Mouse (Mus musculus) left cerebral cortex, postnatal 25 days (tissue): ENCODE measurements around the gene Kank1. TPM values are rescaled to one million over a fixed set of nuclear protein-coding genes. Genes with fewer than 3 reads are reported as not detected.

ENCODE experiments used
- DNase-seq, 2 experiments: peaks; one replicate each; pipeline ENCODE4 v3.0.0; 2022; ENCODE audit warnings: low spot score in 2 of 2, mixed read lengths in 1 of 2
- intact Hi-C: fragments of 180-260 bp; cut with DNase I; formaldehyde crosslinking; loops from one replicate; pipeline ENCODE4 v1.15.1; 2025
- total RNA-seq, 2 experiments: library from RNA; stranded (reverse); gene quantifications; 2 replicates each; pipeline ENCODE4 v1.2.3; 2021

Kank1 gene
- total RNA-seq, 2 experiments from 2014 or later: 18.7 to 18.9 TPM

DNA sequence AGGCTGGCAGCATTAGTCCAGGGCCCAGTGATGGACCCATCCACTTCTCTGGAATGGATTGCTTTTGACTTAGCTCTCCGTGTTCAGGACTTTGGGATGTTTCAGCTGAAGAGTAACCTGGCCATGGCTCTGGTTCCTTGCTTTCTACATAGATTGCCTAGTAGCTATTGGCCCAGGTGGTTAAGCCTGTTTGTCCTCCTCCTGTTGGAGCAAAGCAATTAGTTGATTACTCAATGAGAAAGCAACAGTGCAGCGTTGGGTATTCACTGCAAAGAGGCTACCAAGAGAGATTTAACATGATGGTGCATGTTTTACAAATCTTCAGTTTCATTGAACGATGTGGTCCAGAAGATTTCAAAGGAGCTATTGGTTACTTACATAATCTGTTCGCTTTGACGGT, 186.6 kb downstream of the Kank1 start:
- DNase-seq: no peak
- intact Hi-C loops: no loop called here

GRCm38 (mm10) chr19:25426431-25426830, 189.7 kb downstream of the Kank1 start:
- DNase-seq: no peak
- intact Hi-C loops: no loop called here

GRCm38 (mm10) chr19:25427886-25428285, 191.1 kb downstream of the Kank1 start:
- no peak for DNase-seq
- intact Hi-C loops: no loop called here

DNA sequence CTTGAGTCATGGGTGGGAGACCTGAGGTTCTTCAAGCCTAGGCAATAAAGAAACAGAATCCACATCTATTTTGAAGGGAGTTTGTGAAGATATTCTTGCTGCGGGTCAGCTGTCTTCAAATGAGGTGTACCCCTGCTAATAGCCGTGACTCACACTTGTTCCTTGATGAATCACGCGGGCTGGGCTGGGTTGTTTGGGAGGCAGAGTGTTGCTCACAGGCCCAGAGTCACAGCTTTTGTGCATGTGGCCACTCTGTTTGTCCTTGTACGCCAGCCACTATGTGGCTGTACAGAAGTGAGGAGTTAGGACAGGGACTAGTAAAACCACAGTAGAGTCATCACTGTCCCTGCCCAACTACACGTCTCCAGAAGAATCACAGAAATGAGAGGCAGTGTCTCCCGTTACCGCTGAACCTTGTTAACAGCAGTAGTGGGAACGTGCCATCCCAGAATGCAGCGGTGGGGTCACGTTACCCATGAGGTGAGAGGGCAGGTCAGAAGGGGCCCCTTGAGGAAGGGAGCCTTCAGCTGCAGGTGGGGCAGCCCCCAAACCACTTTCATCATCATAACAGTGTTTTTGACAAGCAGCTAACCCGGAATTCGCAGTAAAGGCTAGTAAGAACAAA, 191.7 kb downstream of the Kank1 start:
- no peak for DNase-seq
- intact Hi-C loops: no loop called here

GRCm38 (mm10) chr19:25431431-25431830, 194.7 kb downstream of the Kank1 start:
- intact Hi-C loops: no loop called here
- DNase-seq: no peak

GRCm38 (mm10) chr19:25431909-25432308, 195.1 kb downstream of the Kank1 start:
- intact Hi-C loops: no loop called here
- no peak for DNase-seq

GRCm38 (mm10) chr19:25433169-25433690, 196.5 kb downstream of the Kank1 start:
- intact Hi-C loops: no loop called here
- peak in 1 of 2 experiments; percentile 15 for DNase-seq

GRCm38 (mm10) chr19:25434345-25434744, 197.6 kb downstream of the Kank1 start:
- DNase-seq: no peak
- intact Hi-C loops: no loop called here

DNA sequence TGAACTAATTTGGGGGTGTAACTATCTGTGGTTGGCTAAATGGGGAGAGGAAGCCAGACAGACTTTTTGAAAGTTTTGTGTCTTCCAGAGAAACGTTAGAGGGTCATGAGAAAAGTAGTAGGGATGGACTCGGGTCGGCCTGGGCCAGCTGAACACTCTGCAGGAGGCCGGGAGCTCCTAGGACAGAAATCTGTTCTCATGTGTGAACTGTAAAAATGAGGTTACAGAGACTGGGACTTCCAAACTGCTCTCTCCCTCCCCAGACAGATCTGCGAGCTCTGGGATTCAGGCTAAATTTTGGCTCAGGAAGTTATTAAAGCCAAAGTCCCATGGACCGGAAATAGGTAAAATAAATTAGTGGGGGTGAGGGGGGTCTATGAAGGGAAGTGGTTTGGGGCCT, 198.0 kb downstream of the Kank1 start:
- intact Hi-C loops: no loop called here
- no peak for DNase-seq

DNA sequence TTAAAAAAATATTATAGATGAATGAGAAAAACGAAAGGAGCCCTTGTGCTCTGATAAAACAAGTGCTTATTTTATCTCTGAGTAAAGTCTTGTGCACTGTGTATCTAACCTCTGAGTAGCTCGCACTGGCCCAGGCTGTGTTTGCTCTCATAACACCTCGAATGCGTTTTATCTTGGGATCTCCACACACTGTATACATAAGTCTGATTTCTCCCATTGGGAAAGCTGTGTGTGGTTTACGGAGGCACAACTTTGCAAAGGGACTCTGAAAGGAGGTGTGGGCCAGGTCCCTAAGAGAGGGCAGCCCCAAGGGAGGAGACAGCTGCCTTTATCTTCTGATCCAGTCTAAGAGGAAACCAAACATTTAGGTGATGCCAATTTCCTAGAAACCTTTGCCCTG, 198.6 kb downstream of the Kank1 start:
- DNase-seq: no peak
- intact Hi-C loops: no loop called here

DNA sequence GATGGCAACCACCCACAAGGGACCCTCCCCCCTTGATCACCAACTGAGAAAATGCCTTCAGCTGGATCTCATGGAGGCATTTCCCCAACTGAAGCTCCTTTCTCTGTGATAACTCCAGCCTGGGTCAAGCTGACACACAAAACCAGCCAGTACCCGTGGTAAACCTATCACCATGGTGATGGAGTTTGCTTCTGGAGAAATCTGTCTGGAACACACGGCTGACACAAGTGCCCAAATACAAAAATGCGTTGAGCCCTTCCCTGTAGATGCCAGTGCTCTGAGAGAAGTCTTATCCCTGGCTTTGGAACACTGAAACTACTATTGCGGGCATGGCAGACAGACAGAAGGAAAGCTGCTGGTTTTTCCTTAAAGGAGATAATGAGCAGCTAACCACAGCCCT, 199.4 kb downstream of the Kank1 start:
- intact Hi-C loops: no loop called here
- peak in 1 of 2 experiments; percentile 9 for DNase-seq

DNA sequence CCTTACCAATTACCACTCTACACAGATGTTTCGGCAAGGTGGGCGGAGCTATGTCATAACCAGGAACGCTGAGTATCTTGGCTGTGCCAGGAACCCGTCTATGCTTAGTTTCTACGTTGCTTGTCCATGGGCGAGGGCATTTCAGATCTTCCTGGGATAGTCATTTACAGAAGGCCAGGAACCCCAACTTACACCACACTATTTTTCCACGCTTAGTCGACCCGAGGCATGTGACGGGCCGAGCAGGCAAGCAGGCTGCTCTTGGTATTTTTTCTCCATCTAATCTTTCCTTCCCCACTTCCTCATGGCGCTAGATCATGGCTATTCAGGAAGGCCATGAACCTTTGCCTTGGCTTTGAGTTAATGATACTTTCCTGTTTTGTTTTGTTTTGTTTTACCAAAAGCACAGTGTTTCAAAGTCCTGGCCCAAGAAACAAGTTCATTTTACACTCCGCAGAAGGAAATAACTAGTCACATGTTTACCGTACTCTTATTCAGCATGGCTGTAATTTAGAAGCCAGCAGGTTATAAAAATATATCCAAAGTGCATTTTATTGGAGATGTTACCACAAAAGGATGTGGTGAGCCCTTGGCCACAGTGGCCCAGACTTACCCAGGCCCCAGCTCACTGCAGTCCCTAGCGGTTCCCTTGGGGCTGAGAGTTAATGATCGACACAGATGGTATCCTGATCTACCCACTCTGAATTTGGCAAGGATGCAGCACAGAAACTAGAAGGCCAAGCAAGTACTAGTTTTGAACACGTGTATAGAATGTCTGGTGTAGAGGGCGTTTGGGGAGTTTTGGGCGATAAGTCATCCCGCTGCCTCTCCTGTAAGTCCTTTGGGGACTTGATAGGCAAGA, 200.2 kb downstream of the Kank1 start:
- intact Hi-C loops: no loop called here
- DNase-seq: no peak

GRCm38 (mm10) chr19:25438246-25438645, 201.5 kb downstream of the Kank1 start:
- intact Hi-C loops: no loop called here
- no peak for DNase-seq

DNA sequence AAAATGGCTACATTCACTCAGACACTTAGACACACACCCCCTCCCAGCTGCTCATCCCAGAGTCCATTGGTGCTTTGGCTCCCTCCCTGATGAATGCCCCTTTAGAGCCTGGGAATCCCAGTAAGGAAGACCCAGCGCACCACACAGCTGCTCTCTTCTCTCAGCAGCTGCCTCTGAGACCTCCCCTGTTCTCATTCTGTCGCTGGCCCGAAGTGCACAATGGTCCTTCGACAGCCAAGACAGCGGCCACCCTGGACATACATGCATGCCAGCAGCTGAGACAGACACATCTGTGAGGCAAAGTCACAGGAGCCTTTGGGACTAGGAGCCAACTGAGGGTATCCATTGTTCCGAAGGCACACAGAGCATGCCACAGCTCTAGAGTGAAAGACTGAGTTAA, 203.0 kb downstream of the Kank1 start:
- intact Hi-C loops: no loop called here
- peak in 1 of 2 experiments; percentile 40 for DNase-seq

DNA sequence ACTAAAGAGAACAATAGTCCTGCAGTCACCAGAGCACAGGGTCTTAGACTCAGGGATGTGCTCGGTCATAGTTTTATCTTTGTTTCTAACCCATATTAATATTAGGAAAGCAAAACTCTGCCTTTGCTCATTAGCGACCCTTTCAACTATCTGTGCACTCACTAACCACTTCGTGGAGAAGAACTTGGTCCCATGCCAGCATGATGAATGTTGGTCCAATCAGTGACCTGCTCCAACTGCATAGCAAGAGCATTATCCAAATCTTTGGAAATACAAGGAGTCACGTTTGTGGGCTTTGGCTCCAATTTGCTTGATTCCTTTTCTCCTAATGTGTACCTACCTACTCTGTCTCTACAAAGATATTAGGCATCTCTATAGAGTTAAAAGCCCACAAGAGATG, 204.0 kb downstream of the Kank1 start:
- intact Hi-C loops: no loop called here
- no peak for DNase-seq

DNA sequence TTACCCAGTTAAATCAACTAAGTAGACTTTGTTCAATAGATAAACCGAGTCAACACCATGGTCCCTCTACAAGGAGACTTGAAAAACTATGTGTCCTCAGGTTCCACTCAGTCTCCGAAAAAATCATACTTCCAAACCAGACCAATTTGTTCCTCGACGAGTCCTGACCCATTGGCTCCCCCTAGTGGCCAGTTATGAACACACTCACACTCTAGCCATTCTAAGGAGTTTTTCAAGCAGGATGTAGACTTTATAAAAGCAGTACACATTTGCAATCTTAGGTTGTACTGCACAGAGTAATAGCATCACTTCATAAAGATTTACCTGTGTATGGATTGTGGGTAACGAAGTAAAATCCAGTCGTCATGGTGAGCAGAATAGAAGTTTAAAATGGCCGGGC, 208.3 kb downstream of the Kank1 start:
- intact Hi-C loops: loop anchor here (2.0 to 5.0 kb wide), 3 partner anchors 104 to 488 kb away; no protein-coding TSS in a partner anchor

DNA sequence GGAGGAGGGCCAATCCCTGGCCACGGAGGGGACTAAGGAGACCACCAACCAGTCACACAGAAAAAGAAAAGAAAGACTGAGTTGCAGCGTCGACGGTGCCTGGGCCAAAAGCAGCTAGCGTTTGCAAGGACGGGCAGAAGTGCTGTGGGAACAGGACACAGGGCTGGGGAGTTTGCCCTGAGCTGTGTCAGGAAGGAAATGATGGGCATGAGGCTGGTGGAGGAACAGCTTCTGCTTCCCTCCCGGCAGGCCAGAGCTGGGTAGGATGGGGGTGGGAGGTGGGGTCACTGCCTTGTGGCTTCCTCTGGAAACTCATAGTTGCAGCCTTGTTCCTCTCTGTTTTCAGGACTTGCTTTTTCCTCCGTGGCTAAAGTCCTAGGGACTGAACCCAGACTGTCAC, 209.1 kb downstream of the Kank1 start:
- intact Hi-C loops: loop anchor here (2.0 to 5.0 kb wide), 3 partner anchors 105 to 489 kb away; no protein-coding TSS in a partner anchor
- DNase-seq: no peak

More for the DNA sequence above, 208.3 kb downstream of the Kank1 start:
- DNase-seq: peak; percentile 71 to 81

- intact Hi-C loops: loop anchor here (5.0 kb wide), 2 partner anchors 314 to 489 kb away; no protein-coding TSS in a partner anchor
- no peak for DNase-seq
Measured at GRCm38 (mm10) chr19:25446683-25447082, 209.9 kb downstream of the Kank1 start.

DNA sequence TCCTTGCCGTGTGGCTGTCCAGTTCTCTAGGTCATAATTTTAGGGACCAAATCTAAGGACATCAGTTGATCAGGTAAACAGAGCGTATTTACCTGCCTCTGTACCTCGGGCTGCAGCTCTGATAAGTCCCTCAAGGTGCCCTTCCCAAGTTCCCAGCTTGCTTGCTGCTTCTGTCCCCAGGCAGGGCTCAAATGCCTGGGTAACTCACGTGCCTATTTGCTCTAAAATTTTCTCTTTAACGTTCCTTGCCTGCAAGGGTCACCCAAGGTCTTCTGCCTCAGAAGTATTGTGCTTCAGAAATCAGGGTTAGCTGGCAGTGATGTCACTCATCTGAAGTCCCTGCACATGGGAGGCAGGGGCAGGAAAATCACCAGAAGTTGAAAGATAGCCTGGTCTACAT, 210.6 kb downstream of the Kank1 start:
- no peak for DNase-seq
- intact Hi-C loops: loop anchor here (5.0 kb wide), 2 partner anchors 315 to 490 kb away; no protein-coding TSS in a partner anchor

DNA sequence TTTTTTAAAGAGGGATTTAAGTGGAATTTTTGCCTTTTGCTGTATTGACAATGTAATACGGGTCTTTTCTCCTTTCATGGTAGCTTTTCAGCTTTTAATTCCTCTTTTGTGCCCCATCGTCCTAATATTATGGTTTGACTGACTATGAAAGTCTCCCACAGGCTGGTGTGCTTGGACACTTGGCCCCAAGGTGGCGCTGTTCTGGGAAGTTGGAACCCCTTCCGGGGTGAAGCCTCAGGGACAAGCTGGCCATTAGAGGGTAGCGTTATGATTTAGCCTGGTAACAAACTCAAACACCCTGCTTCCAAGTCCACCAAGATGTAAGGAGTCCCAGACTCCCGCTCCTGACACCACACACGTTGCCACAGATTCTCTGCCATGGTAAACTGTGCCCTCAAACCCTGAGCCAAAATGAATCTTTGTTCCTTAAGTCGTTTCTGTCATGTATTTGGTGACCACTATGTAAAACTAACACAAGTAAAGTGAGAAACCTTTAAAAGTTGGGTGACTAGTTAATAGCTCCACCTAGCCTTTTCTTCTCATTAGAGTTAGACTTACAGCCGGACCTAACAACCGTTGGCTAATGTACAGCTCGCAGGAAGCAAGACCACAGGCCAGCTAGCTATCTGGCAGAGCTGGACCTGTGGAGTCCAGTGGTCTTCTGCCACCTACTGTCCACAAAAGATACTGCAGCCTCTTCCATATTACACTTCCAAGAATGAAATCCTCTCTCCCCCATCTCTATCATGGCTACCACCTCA, 214.3 kb downstream of the Kank1 start:
- DNase-seq: peak; percentile 43 to 50
- intact Hi-C loops: loop anchor here (5.0 kb wide), 1 partner anchor 344 kb away; no protein-coding TSS in a partner anchor
